Mouse (Mus musculus) left cerebral cortex, postnatal 14 days (tissue): ENCODE measurements around the gene Htr1a. TPM values are rescaled to one million over a fixed set of nuclear protein-coding genes. Genes with fewer than 3 reads are reported as not detected.

Source experiments
- DNase-seq, 2 experiments: peaks; one replicate each; pipeline ENCODE4 v3.0.0; 2021 to 2022; ENCODE audit warnings: low spot score in 2 of 2, mixed read lengths in 1 of 2
- intact Hi-C: fragments of 180-260 bp; cut with DNase I; formaldehyde crosslinking; loops from one replicate; pipeline ENCODE4 v1.15.1; 2025
- long read RNA-seq, 2 experiments: library from polyadenylated mRNA; stranded (forward); transcript quantifications; one replicate each; pipeline ENCODE4 v2.0.0; 2021
- total RNA-seq, 2 experiments: library from RNA; stranded (reverse); gene quantifications; 2 replicates each; pipeline ENCODE4 v1.2.3; 2021

Htr1a gene
- total RNA-seq = 10 to 100 TPM; 12.5 to 15.0 TPM
- long read RNA-seq, experiment 1, full-length matches to known transcripts = 14 of 14 reads
- long read RNA-seq, experiment 1, partial matches to known transcripts = 0 of 14 reads
- long read RNA-seq, experiment 1, other reads (novel, unspliced or antisense) = 0 of 14 reads
- long read RNA-seq, experiment 2, full-length matches to known transcripts = 12 of 12 reads
- long read RNA-seq, experiment 2, partial matches to known transcripts = 0 of 12 reads
- long read RNA-seq, experiment 2, other reads (novel, unspliced or antisense) = 0 of 12 reads

- intact Hi-C loops = loop anchor here (5.0 kb wide), 3 partner anchors 839 to 1474 kb away; no protein-coding TSS in a partner anchor
- DNase-seq = no peak
These were observed at the start of gene Htr1a for GRCm38 (mm10) chr13:105443339-105443738. Gene Htr1a (plus strand): TSS chr13:105443639.

DNA sequence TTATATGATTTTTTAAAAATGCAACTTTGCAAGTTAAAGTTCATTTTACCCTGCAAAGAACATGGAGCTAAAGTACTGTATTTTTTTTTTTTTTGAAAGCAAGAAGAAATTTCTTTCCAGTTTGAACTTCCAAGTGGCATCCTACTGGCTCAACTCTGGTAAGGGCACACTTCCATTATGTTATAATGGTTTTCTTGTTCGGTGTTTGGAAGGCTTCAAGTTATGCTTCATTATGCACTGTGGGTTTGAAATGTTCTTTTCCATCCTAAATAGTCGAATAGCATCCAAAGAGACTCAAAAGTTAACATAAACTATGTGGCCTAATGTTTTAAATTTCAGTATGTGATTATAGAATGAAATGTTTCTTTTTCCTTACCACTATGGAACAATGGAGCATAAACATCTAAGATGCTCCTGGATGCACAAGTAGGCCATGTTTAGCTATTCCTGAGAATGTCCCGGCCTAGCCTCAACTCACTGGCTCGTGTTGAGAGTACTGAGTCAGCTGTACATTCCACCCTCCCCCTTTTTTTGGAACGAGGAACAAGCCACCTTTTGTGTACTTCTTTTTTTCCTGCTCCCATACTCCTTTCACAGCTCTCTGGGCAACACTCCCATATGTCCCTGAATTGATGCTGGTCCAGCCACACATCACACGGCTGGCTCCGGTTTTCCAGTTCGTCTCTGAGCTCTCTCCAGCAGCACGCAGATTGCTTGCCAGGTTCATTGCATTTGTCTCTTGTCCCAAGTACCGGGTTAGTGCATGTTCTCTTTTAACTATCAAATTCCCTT lies 31.7 kb upstream of the Htr1a start:
- intact Hi-C loops = no loop called here
- DNase-seq = peak; percentile 29 to 63

- intact Hi-C loops = no loop called here
- DNase-seq = no peak
These were observed 31.1 kb upstream of the Htr1a start for GRCm38 (mm10) chr13:105412327-105412722.

DNA sequence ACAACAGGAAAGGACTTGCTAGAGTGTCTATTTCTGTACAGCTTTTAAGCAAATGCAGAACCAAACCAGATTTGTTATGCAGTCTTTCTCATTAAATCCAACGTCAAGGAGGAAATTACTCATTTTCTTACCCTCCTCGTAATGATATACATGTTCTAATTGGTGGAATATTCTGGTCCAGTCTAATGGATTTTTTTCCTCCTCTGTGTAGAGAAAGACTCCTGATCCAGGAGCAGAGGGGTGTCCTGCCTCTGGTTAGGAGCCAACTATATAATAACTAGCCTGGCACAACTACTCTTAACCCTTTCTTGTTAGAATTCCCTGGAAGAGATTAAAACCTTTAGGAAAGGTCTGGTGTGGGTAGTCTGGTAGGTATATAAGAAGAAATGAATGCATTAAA lies 10.3 kb upstream of the Htr1a start:
- DNase-seq = no peak
- intact Hi-C loops = no loop called here

DNA sequence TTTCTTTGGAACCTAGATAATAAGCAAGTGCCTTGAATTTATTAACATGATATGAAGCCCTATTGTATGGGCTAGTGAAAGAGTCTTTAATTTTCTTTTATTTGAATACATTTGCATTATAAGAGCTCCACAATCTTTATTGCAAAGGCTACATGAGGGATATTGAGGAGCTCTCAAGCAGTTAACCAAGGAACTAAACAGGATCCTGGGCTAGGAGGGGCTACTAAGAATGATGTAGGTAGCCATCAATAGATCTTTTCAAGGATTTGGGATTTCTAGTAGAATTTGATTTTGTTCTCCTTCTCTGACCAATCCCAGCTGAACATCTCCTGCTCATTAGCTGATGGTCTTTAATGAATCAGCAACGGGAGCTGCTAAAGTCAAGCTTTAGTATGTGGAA lies 9.8 kb upstream of the Htr1a start:
- intact Hi-C loops = no loop called here
- DNase-seq = no peak

DNA sequence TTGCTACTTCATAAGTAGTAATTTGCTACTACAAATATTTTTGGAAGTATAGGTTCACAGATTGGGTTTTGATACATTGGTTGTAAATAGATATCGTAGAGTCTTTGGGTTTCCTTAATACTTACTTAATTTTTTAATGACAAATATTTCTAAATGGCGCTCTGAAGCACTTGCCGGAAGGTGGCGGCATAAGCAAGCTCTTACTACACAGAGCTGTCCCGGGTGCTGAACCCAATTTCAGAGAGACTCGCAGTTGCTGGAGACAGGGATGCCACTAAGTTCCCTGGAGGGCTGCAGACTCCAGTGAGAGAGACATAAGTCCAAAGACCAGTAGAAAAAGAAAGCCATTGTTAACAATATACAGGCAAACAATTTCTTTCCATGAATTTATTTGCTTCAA lies 863 bp upstream of the Htr1a start:
- intact Hi-C loops = loop anchor here (5.0 kb wide), 3 partner anchors 840 to 1475 kb away; no protein-coding TSS in a partner anchor
- peak; percentile 49 to 74 for DNase-seq

DNA sequence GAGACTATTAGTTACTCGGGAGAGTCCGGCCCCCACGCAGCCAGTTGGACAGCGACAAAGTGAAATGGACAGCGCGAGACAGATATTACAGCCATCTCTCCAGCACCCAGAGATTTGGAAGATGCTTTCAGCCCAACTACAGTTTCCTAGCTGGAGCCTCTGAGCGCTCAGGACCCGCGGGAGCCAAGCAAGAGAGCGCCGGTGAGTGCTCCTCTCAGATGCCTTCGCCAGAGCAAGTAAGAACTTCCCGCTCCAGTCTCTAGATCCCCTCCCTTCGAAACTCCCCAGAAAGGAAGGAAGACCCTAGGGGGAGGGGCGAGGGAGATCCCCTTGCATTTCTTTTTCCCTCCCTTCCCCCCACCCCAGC lies 415 bp downstream of the Htr1a start:
- peak in 1 of 2 experiments; percentile 15 for DNase-seq
- intact Hi-C loops = loop anchor here (5.0 kb wide), 3 partner anchors 838 to 1473 kb away; no protein-coding TSS in a partner anchor

GRCm38 (mm10) chr13:105444238-105444894 lies 927 bp downstream of the Htr1a start:
- peak; percentile 25 to 30 for DNase-seq
- intact Hi-C loops = loop anchor here (5.0 kb wide), 3 partner anchors 838 to 1473 kb away; no protein-coding TSS in a partner anchor

DNA sequence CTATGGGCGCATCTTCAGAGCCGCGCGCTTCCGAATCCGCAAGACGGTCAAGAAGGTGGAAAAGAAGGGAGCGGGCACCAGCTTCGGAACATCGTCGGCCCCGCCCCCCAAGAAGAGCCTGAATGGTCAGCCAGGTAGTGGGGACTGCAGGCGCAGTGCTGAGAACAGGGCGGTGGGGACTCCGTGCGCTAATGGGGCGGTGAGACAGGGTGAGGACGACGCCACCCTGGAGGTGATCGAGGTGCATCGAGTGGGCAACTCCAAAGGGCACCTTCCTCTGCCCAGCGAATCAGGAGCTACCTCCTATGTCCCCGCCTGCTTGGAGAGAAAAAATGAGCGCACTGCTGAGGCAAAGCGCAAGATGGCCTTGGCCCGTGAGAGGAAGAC lies 1.4 kb downstream of the Htr1a start:
- intact Hi-C loops = loop anchor here (5.0 kb wide), 3 partner anchors 837 to 1472 kb away; no protein-coding TSS in a partner anchor
- peak in 1 of 2 experiments; percentile 4 for DNase-seq

GRCm38 (mm10) chr13:105446239-105446638 lies 2.8 kb downstream of the Htr1a start:
- intact Hi-C loops = no loop called here
- DNase-seq = peak in 1 of 2 experiments; percentile 5

- intact Hi-C loops = no loop called here
- no peak for DNase-seq
These were observed 4.3 kb downstream of the Htr1a start for GRCm38 (mm10) chr13:105447695-105448094.

DNA sequence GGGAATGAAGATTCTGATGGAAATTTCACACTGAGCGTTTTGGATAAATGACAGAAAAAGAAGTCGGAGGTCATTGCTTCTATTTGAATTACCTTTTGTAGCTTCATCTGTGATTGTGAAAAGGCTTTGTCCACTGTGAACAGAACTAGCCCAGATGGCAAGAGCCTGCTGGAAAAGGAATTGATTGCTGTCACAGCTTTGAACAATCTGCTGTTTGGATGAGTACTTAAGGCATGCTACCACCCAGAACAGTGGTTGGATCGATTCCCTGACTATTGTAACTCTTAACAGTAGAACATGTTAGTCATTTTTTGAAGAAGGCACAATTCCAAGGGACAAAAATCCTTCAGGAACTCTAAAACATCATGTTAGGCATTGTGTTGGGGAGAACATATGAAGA lies 8.1 kb downstream of the Htr1a start:
- DNase-seq = no peak
- intact Hi-C loops = no loop called here

Other genes starting within 250 kb of the Htr1a start
- 10 to 100 TPM; 20.2 to 20.9 TPM for gene Rnf180, start 148.8 kb upstream of the Htr1a start, total RNA-seq